Mouse (Mus musculus) CH12.LX (cell line): ENCODE data around the gene Ccdc162. TPM values are rescaled to one million over a fixed set of nuclear protein-coding genes. Genes with fewer than 3 reads are reported as not detected.

Experiments used
- DNase-seq: peaks from one replicate; pipeline ENCODE4 v3.0.0-alpha.2; 2013; ENCODE audit errors: extremely low read depth
- H3K27ac ChIP-seq: 2 replicates; pipeline ENCODE4 v1.5.1; 2012; ENCODE audit warnings: low read depth, mild to moderate bottlenecking, control low read depth, moderate library complexity; ENCODE audit not compliant: insufficient read depth
- H3K27me3 ChIP-seq: replicated peaks from 2 replicates; pipeline ENCODE3; 2012; ENCODE audit warnings: inconsistent platforms
- H3K36me3 ChIP-seq, 2 experiments: replicated peaks in 1 of 2; 2 replicates each; pipeline versions ENCODE3 to v1.6.1; 2012; ENCODE audit warnings: inconsistent platforms in 1 of 2, low read length in 1 of 2, mild to moderate bottlenecking in 1 of 2, mixed read lengths in 1 of 2, moderate library complexity in 1 of 2; ENCODE audit not compliant: control insufficient read depth in 1 of 2, insufficient read depth in 1 of 2
- H3K4me1 ChIP-seq, 2 experiments: 2 replicates each; pipeline ENCODE4 v1.6.1; 2012; ENCODE audit warnings: inconsistent platforms in 1 of 2, moderate library complexity in 1 of 2; ENCODE audit not compliant: insufficient read depth in 2 of 2, control insufficient read depth in 1 of 2
- H3K4me2 ChIP-seq: 2 replicates; pipeline ENCODE4 v1.6.1; 2012; ENCODE audit warnings: low read depth, mild to moderate bottlenecking, control low read depth; ENCODE audit not compliant: poor library complexity, insufficient read depth, severe bottlenecking
- H3K4me3 ChIP-seq, 3 experiments: fragments of 150-350 bp in 1 of 3; sonication (generic) in 1 of 3; replicated peaks in 1 of 3; 2 replicates each; pipeline versions ENCODE3 to v1.5.1; 2011 to 2012; ENCODE audit warnings: low read depth in 2 of 3, low read length in 2 of 3, mild to moderate bottlenecking in 2 of 3, moderate library complexity in 2 of 3, control low read depth in 1 of 3, improper control_type of control experiment in 1 of 3, inconsistent platforms in 1 of 3, mixed read lengths in 1 of 3; ENCODE audit not compliant: poor library complexity in 1 of 3
- H3K79me2 ChIP-seq: replicated peaks from 2 replicates; pipeline ENCODE4 v1.6.1; 2012; ENCODE audit warnings: mild to moderate bottlenecking, moderate library complexity; ENCODE audit not compliant: control insufficient read depth, poor library complexity, insufficient read depth, severe bottlenecking; ENCODE audit errors: extremely low read depth
- H3K9ac ChIP-seq: 2 replicates; pipeline ENCODE4 v1.6.1; 2012; ENCODE audit warnings: low read depth, mild to moderate bottlenecking, control low read depth, moderate library complexity; ENCODE audit not compliant: insufficient read depth
- H3K9me3 ChIP-seq: replicated peaks from 2 replicates; pipeline ENCODE3; 2012; ENCODE audit warnings: low read length, inconsistent platforms, mixed read lengths
- BHLHE40 ChIP-seq: IDR thresholded peaks from 2 replicates; pipeline ENCODE4 v1.6.1; 2011; ENCODE audit warnings: mild to moderate bottlenecking, low read depth, low read length, improper control_type of control experiment
- CHD1 ChIP-seq: IDR thresholded peaks from 2 replicates; pipeline ENCODE4 v1.6.1; 2012; ENCODE audit warnings: low read depth, low read length, improper control_type of control experiment, inconsistent platforms
- CHD2 ChIP-seq: IDR thresholded peaks from 2 replicates; pipeline ENCODE4 v1.6.1; 2011; ENCODE audit warnings: low read length, improper control_type of control experiment
- CTCF ChIP-seq, 2 experiments: IDR thresholded peaks in 1 of 2; conservative IDR thresholded peaks in 1 of 2; 2 replicates each; pipeline ENCODE4 v1.5.1; 2011 to 2012; ENCODE audit warnings: low read depth in 2 of 2, low read length in 2 of 2, improper control_type of control experiment in 1 of 2, inconsistent platforms in 1 of 2, mild to moderate bottlenecking in 1 of 2, moderate library complexity in 1 of 2
- ELF1 ChIP-seq: IDR thresholded peaks from 2 replicates; pipeline ENCODE4 v1.6.1; 2014; ENCODE audit warnings: low read depth, mild to moderate bottlenecking, inconsistent platforms, low read length, improper control_type of control experiment
- ETS1 ChIP-seq: conservative IDR thresholded peaks from 2 replicates; pipeline ENCODE4 v1.6.1; 2012; ENCODE audit warnings: low read depth, mild to moderate bottlenecking, inconsistent platforms, low read length, improper control_type of control experiment, moderate library complexity
- IRF4 ChIP-seq: IDR thresholded peaks from 2 replicates; pipeline ENCODE4 v1.6.1; 2014; ENCODE audit warnings: low read depth, mild to moderate bottlenecking, inconsistent platforms, low read length, improper control_type of control experiment
- JUN ChIP-seq: IDR thresholded peaks from 2 replicates; pipeline ENCODE4 v1.6.1; 2011; ENCODE audit warnings: low read depth, mild to moderate bottlenecking, low read length, improper control_type of control experiment, moderate library complexity; ENCODE audit not compliant: insufficient read depth
- KAT2A ChIP-seq: IDR thresholded peaks from 2 replicates; pipeline ENCODE4 v1.6.1; 2012; ENCODE audit warnings: low read length, improper control_type of control experiment, inconsistent platforms; ENCODE audit not compliant: insufficient replicate concordance
- MAFK ChIP-seq: IDR thresholded peaks from 2 replicates; pipeline ENCODE4 v1.6.1; 2011; ENCODE audit warnings: low read length, improper control_type of control experiment; ENCODE audit not compliant: insufficient replicate concordance
- MEF2A ChIP-seq: IDR thresholded peaks from 2 replicates; pipeline ENCODE4 v1.6.1; 2014; ENCODE audit warnings: low read depth, mild to moderate bottlenecking, inconsistent platforms, low read length, improper control_type of control experiment, borderline replicate concordance
- MXI1 ChIP-seq: IDR thresholded peaks from 2 replicates; pipeline ENCODE4 v1.6.1; 2011; ENCODE audit warnings: mild to moderate bottlenecking, low read depth, low read length, improper control_type of control experiment
- MYC ChIP-seq: IDR thresholded peaks from 2 replicates; pipeline ENCODE4 v1.6.1; 2011; ENCODE audit warnings: low read depth, mild to moderate bottlenecking, improper control_type of control experiment, low read length
- NELFE ChIP-seq: IDR thresholded peaks from 2 replicates; pipeline ENCODE4 v1.6.1; 2011; ENCODE audit warnings: low read depth, low read length, improper control_type of control experiment
- NRF1 ChIP-seq: IDR thresholded peaks from 2 replicates; pipeline ENCODE4 v1.6.1; 2014; ENCODE audit warnings: low read depth, mild to moderate bottlenecking, inconsistent platforms, low read length, improper control_type of control experiment, moderate library complexity
- PAX5 ChIP-seq: IDR thresholded peaks from 2 replicates; pipeline ENCODE4 v1.6.1; 2012; ENCODE audit warnings: low read length, inconsistent platforms, mixed read lengths
- POLR2A ChIP-seq: IDR thresholded peaks from 2 replicates; pipeline ENCODE4 v1.6.1; 2011; ENCODE audit warnings: low read depth, mild to moderate bottlenecking, improper control_type of control experiment, low read length
- RAD21 ChIP-seq: IDR thresholded peaks from 2 replicates; pipeline ENCODE4 v1.6.1; 2011; ENCODE audit warnings: low read depth, mild to moderate bottlenecking, low read length, improper control_type of control experiment, moderate library complexity
- RCOR1 ChIP-seq: conservative IDR thresholded peaks from 2 replicates; pipeline ENCODE4 v1.6.1; 2012; ENCODE audit warnings: low read depth, mild to moderate bottlenecking, inconsistent platforms, low read length, improper control_type of control experiment
- SMC3 ChIP-seq: IDR thresholded peaks from 2 replicates; pipeline ENCODE4 v1.6.1; 2011; ENCODE audit warnings: low read depth, low read length, improper control_type of control experiment
- UBTF ChIP-seq: IDR thresholded peaks from 2 replicates; pipeline ENCODE4 v1.6.1; 2012; ENCODE audit warnings: low read depth, mild to moderate bottlenecking, inconsistent platforms, low read length, improper control_type of control experiment, moderate library complexity
- USF2 ChIP-seq: conservative IDR thresholded peaks from 2 replicates; pipeline ENCODE4 v1.6.1; 2011; ENCODE audit warnings: low read depth, low read length, improper control_type of control experiment
- ZC3H11A ChIP-seq: IDR thresholded peaks from 2 replicates; pipeline ENCODE4 v1.6.1; 2012; ENCODE audit warnings: low read depth, mild to moderate bottlenecking, inconsistent platforms, low read length, improper control_type of control experiment
- ZMIZ1 ChIP-seq: IDR thresholded peaks from 2 replicates; pipeline ENCODE4 v1.6.1; 2012; ENCODE audit warnings: low read depth, mild to moderate bottlenecking, inconsistent platforms, low read length, improper control_type of control experiment
- ZNF384 ChIP-seq: IDR thresholded peaks from 2 replicates; pipeline ENCODE4 v1.6.1; 2012; ENCODE audit warnings: low read depth, low read length, improper control_type of control experiment, inconsistent platforms
- dilution Hi-C: fragments of 300-500 bp; cut with MboI; formaldehyde crosslinking; loops from 2 replicates; pipeline ENCODE4 v1.14.3; 2020; ENCODE audit warnings: low sequenced_read_pairs; ENCODE audit not compliant: extremely low pct_unique_long_range_greater_than_20kb, extremely low pct_ligation_motif_present
- in situ Hi-C: fragments of 300-500 bp; cut with MboI; formaldehyde crosslinking; loops from 3 replicates; pipeline ENCODE4 v1.14.3; 2019; ENCODE audit warnings: low sequenced_read_pairs, low pct_ligation_motif_present, low pct_unique_long_range_greater_than_20kb, mixed read lengths
- polyA plus RNA-seq: library from polyadenylated mRNA; unstranded; fragments of >175 nt; gene quantifications from 2 replicates; pipeline ENCODE4 v1.2.1, GENCODE M21; 2012; ENCODE audit warnings: low read depth; ENCODE audit not compliant: insufficient read length
- total RNA-seq, 2 experiments: library from RNA; depleted of rRNA; stranded (reverse); fragments of 300-350 nt in 1 of 2; fragments of >200 nt in 1 of 2; gene quantifications; 2 replicates each; pipeline ENCODE4 v1.2.3; 2012 to 2014

Ccdc162 gene
- total and polyA plus RNA-seq, 3 experiments, result 0.64 to 1.3 (median 1.3) TPM

DNA sequence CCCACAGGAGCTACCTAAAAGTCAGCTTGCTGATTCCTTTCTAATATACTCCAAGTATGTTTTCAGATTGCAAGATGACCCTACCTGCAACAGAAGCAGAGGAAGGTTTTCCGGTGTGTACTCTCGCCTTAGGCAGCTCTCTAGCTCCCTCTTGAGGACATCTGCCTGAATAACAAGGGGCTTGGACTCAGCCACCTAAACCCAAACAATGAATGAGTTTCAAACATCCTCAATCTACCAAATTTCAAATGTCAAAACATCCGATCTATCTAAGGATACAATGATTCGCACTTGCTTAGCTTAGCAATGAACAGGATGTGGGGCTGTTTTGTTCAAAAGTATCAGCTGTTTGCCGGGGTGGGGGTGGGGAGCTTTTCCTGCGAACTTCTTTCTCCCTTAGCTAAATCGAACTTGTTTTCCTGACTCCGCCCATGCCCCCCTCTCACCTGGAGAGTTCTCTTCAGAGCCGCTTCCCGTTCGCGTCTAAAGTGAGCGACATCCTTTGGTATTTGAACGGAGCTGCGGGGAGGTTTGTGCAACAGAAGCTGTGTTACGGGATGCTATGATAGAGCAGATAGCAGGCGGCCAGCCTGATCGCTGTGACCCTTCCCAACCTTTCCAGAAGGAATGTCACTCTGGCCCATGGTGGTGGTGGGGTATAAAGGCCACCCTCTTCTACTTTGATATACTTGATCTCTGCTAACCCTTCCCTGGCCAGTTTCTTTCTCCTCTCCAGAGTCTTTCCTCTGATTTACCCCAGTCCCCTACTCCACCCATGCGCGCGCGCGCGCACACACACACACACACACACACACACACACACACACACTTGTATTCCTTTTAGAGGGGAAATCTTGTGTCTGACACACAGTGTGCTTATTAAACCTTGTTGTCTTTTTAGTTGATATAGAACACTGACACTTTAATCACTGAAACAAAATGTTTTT is 26.2 kb downstream of the Ccdc162 start:
- Histone ChIP-seq H3K27ac (no peak overlapping the region), H3K4me3 (peak overlapping the region in 1 of 3 experiments; percentile 40), H3K4me1 (no peaks in the 10 kb centered on the region; a peak in 1 of 4 replicates), H3K9ac (no peak overlapping the region; the same call in 1 of the 2 replicates), H3K36me3 (no peaks in the 10 kb centered on the region), H3K79me2 (no peaks in the 10 kb centered on the region), H3K4me2 (peak overlapping the region; percentile 81; the same call in 1 of the 2 replicates), H3K9me3 (peaks cover 5% of the 10 kb centered on the region), H3K27me3 (peaks cover 5% of the 10 kb centered on the region)
- in situ Hi-C loops, result loop anchor here (10.0 to 25.0 kb wide), 2 partner anchors 278 to 605 kb away; no protein-coding TSS in a partner anchor
- TF ChIP-seq MEF2A, result no peak
- TF ChIP-seq RCOR1, result no peak
- TF ChIP-seq MYC, result no peak
- peak; percentile 76 for TF ChIP-seq SMC3
- TF ChIP-seq NELFE, result peak; percentile 27; the same call in 1 of the 2 replicates
- TF ChIP-seq CTCF (conservative IDR thresholded peaks at IDR 0.05 in 1 of 2, IDR thresholded peaks at IDR 0.05 in 1 of 2; ENCODE audit: low read depth in 2 of 2, low read length in 2 of 2), result peak; percentile 90 to 98
- no peak for TF ChIP-seq CHD1
- TF ChIP-seq RAD21, result peak; percentile 90
- peak; percentile 61 for TF ChIP-seq ELF1
- TF ChIP-seq ZNF384, result no peak
- TF ChIP-seq JUN, result no peak
- peak; percentile 49; the same call in 1 of the 2 replicates for TF ChIP-seq CHD2
- TF ChIP-seq NRF1, result no peak
- no peak for TF ChIP-seq KAT2A
- TF ChIP-seq ZC3H11A, result peak; percentile 60; the same call in 1 of the 2 replicates
- TF ChIP-seq, all 38 proteins: peak for 7
- peak; percentile 68 for DNase-seq
- dilution Hi-C loops, result no loop called here

DNA sequence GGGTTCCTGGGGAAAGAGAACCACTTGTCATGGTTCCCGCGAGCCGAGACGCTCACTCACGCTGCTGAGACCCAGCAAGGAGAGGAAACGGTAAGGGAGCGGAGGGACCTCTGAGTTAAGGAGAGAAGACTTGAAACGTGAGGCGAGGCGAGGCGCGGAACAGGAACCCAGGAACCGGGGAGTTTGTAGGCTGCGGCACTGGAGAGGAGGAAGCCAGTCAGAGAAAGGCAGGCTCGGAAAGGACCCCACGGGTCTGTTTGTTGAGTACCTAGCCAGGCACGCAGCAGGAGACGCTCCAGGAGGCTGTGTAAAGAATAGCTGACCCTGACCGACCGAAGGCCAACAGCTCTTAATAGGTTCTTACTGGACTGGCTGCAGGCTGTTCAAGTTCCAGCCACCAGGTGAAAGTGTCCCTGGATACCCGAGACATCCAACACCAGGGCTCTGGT is 31.9 kb downstream of the Ccdc162 start:
- TF ChIP-seq MAFK (no peak), ZC3H11A (no peak), USF2 (no peak), CTCF (conservative IDR thresholded peaks at IDR 0.05 in 1 of 2, IDR thresholded peaks at IDR 0.05 in 1 of 2; ENCODE audit: low read depth in 2 of 2, low read length in 2 of 2) (no peak), NELFE (no peak), ETS1 (no peak), MXI1 (no peak), ZMIZ1 (no peak), BHLHE40 (no peak), ELF1 (no peak), ZNF384 (no peak), PAX5 (no peak), IRF4 (no peak), CHD1 (no peak), UBTF (no peak), RCOR1 (no peak), NRF1 (no peak), CHD2 (no peak), POLR2A (no peak)
- DNase-seq, result no peak
- no peak overlapping the region for H3K9ac ChIP-seq
- H3K27ac ChIP-seq, result no peak overlapping the region
- dilution Hi-C loops (no loop called here), in situ Hi-C loops (loop anchor here (5.0 to 25.0 kb wide), 2 partner anchors 167 to 272 kb away; partner anchors contain the start of gene Cd164)
- H3K9me3 ChIP-seq, result peaks cover 5% of the 10 kb centered on the region
- no peaks in the 10 kb centered on the region for H3K36me3 ChIP-seq
- H3K4me2 ChIP-seq, result peak overlapping the region; percentile 31; the same call in 1 of the 2 replicates
- H3K4me1 ChIP-seq, result peaks cover 0 to 5% of the 10 kb centered on the region in 2 experiments; a peak in 2 of 4 replicates
- no peak overlapping the region for H3K4me3 ChIP-seq
- H3K27me3 ChIP-seq, result no peaks in the 10 kb centered on the region
- no peaks in the 10 kb centered on the region for H3K79me2 ChIP-seq
